Mouse (Mus musculus) cortical plate, adult 2 months (tissue): ENCODE results near the gene Bach1. TPM values are rescaled to one million over a fixed set of nuclear protein-coding genes. Genes with fewer than 3 reads are reported as not detected.

ENCODE experiments used
- H3K27ac ChIP-seq: fragments of 200-500 bp; 2 replicates; pipeline ENCODE4 v1.5.1; 2012; ENCODE audit warnings: low read length, control low read depth, inconsistent platforms; ENCODE audit not compliant: insufficient read depth
- H3K4me1 ChIP-seq: fragments of 200-500 bp; 2 replicates; pipeline ENCODE4 v1.6.1; 2011; ENCODE audit warnings: low read length; ENCODE audit not compliant: control insufficient read depth, insufficient read depth
- H3K4me3 ChIP-seq: fragments of 200-500 bp; 2 replicates; pipeline ENCODE4 v1.5.1; 2011; ENCODE audit warnings: mild to moderate bottlenecking, low read length, control low read depth; ENCODE audit not compliant: insufficient read depth
- CTCF ChIP-seq: fragments of 200-500 bp; IDR thresholded peaks from 2 replicates; pipeline ENCODE4 v1.5.1; 2011; ENCODE audit warnings: mild to moderate bottlenecking, control low read depth, low read length; ENCODE audit not compliant: insufficient read depth; ENCODE audit errors: extremely low read depth
- POLR2A ChIP-seq: fragments of 200-500 bp; IDR thresholded peaks from 2 replicates; pipeline ENCODE4 v1.6.1; 2011; ENCODE audit warnings: mild to moderate bottlenecking, low read length, control low read depth; ENCODE audit not compliant: insufficient read depth; ENCODE audit errors: extremely low read depth
- polyA plus RNA-seq: library from polyadenylated mRNA; depleted of rRNA; stranded (reverse); fragments of >200 nt; gene quantifications from 2 replicates; pipeline ENCODE4 v1.2.3, GENCODE M21; 2012; rRNA removed

The Bach1 gene
- polyA plus RNA-seq, 1 experiment = 6.1 TPM

DNA sequence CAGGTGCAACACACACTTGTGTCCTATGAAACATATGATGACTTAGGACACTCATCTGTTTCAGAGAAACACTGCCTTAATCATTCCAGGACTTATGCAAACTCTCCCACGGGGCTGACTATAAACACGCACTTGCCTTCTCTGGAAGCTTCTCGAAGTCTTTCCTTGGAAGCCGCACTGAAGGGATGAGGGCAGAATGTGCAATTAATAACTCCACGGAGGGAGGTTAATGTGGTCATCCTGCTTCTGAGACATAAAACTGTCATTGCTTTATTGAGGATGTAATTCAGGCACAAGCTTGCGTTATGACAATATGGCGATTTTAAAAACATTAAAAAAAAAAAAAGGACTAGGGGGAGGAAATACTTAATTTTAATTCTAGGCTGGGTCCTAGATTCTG is 82.9 kb downstream of the Bach1 start:
- Histone ChIP-seq H3K4me1 (no peaks in the 10 kb centered on the region), H3K4me3 (no peak overlapping the region), H3K27ac (no peak overlapping the region)
- TF ChIP-seq CTCF = no peak
- TF ChIP-seq POLR2A = no peak

Other genes starting within 250 kb of the Bach1 start
- 57.8 and 59.5 TPM in 2 replicates for gene Usp16, start 244.2 kb upstream of the Bach1 start, polyA plus RNA-seq
- gene Cct8, start 203.1 kb upstream of the Bach1 start, polyA plus RNA-seq = 117 and 118 TPM in 2 replicates
- gene Map3k7cl, start 145.6 kb upstream of the Bach1 start, polyA plus RNA-seq = 1.2 and 1.5 TPM in 2 replicates